Mouse (Mus musculus): ENCODE measurements around the gene Adk. TPM values are rescaled to one million over a fixed set of nuclear protein-coding genes. Genes with fewer than 3 reads are reported as not detected.

Gene Adk
- polyA plus RNA-seq, 2 experiments = 56.9 to 180 TPM

GRCm38 (mm10) chr14:21440526-21440925 lies 388.2 kb downstream of the Adk start:
- Histone ChIP-seq H3K4me3 (ENCODE audit: insufficient read depth in 1 of 2, low read depth in 2 of 2, low read length in 2 of 2) (no peak overlapping the region), H3K9me3 (ENCODE audit: control insufficient read depth, low read length) (no peaks in the 10 kb centered on the region), H3K36me3 (replicated peaks; ENCODE audit: control insufficient read depth, insufficient read depth, low read depth) (no peaks in the 10 kb centered on the region), H3K27me3 (ENCODE audit: control insufficient read depth, insufficient read depth, low read length) (no peaks in the 10 kb centered on the region), H3K27ac (no peak overlapping the region), H3K9ac (replicated peaks) (no peak overlapping the region), H3K4me2 (ENCODE audit: low read depth) (no peak overlapping the region), H3K4me1 (replicated peaks; ENCODE audit: control insufficient read depth in 2 of 2, insufficient read depth in 2 of 2, low read length in 1 of 2) (no peaks in the 10 kb centered on the region)
- TF ChIP-seq CTCF (IDR thresholded peaks at IDR 0.05; ENCODE audit: low read depth) (no peak), EP300 (IDR thresholded peaks at IDR 0.05; ENCODE audit: low read depth) (no peak)
- DNase-seq (ENCODE audit: low read depth in 3 of 3, low spot score in 3 of 3) (no peak), ATAC-seq (ENCODE audit: insufficient read depth) (no peak)
- WGBS (ENCODE audit: insufficient replicate concordance) = 66% methylated on average over 2 of the region's 2 CpGs

- DNase-seq (ENCODE audit: low read depth in 3 of 3, low spot score in 3 of 3) = no peak
Observed at GRCm38 (mm10) chr14:21441772-21442533, 389.6 kb downstream of the Adk start.

GRCm38 (mm10) chr14:21452581-21452980 lies 400.2 kb downstream of the Adk start:
- no peak for TF ChIP-seq CTCF (IDR thresholded peaks at IDR 0.05; ENCODE audit: low read depth)
- TF ChIP-seq EP300 (IDR thresholded peaks at IDR 0.05; ENCODE audit: low read depth) = no peak
- H3K4me3 ChIP-seq (ENCODE audit: insufficient read depth in 1 of 2, low read depth in 2 of 2, low read length in 2 of 2) = no peak overlapping the region

More at GRCm38 (mm10) chr14:21441772-21442533, 389.6 kb downstream of the Adk start:
- H3K4me3 ChIP-seq (ENCODE audit: insufficient read depth in 1 of 2, low read depth in 2 of 2, low read length in 2 of 2) = no peak overlapping the region
- TF ChIP-seq EP300 (IDR thresholded peaks at IDR 0.05; ENCODE audit: low read depth) = no peak
- TF ChIP-seq CTCF (IDR thresholded peaks at IDR 0.05; ENCODE audit: low read depth) = no peak
- no peak overlapping the region for H3K27ac ChIP-seq
- H3K27me3 ChIP-seq (ENCODE audit: control insufficient read depth, insufficient read depth, low read length) = no peaks in the 10 kb centered on the region
- no peak overlapping the region for H3K9ac ChIP-seq (replicated peaks)
- ATAC-seq (ENCODE audit: insufficient read depth) = no peak
- no peaks in the 10 kb centered on the region for H3K9me3 ChIP-seq (ENCODE audit: control insufficient read depth, low read length)
- H3K4me2 ChIP-seq (ENCODE audit: low read depth) = no peak overlapping the region
- H3K4me1 ChIP-seq (replicated peaks; ENCODE audit: control insufficient read depth in 2 of 2, insufficient read depth in 2 of 2, low read length in 1 of 2) = no peaks in the 10 kb centered on the region
- no peaks in the 10 kb centered on the region for H3K36me3 ChIP-seq (replicated peaks; ENCODE audit: control insufficient read depth, insufficient read depth, low read depth)
- WGBS (ENCODE audit: insufficient replicate concordance) = 76% methylated on average over 10 of the region's 10 CpGs

GRCm38 (mm10) chr14:21453896-21454295 lies 401.5 kb downstream of the Adk start:
- no peaks in the 10 kb centered on the region for H3K4me1 ChIP-seq (replicated peaks; ENCODE audit: control insufficient read depth in 2 of 2, insufficient read depth in 2 of 2, low read length in 1 of 2)
- no peak overlapping the region for H3K9ac ChIP-seq (replicated peaks)
- TF ChIP-seq CTCF (IDR thresholded peaks at IDR 0.05; ENCODE audit: low read depth) = no peak
- no peak for TF ChIP-seq EP300 (IDR thresholded peaks at IDR 0.05; ENCODE audit: low read depth)
- H3K27me3 ChIP-seq (ENCODE audit: control insufficient read depth, insufficient read depth, low read length) = no peaks in the 10 kb centered on the region
- H3K9me3 ChIP-seq (ENCODE audit: control insufficient read depth, low read length) = no peaks in the 10 kb centered on the region
- no peak overlapping the region for H3K4me3 ChIP-seq (ENCODE audit: insufficient read depth in 1 of 2, low read depth in 2 of 2, low read length in 2 of 2)
- no peaks in the 10 kb centered on the region for H3K36me3 ChIP-seq (replicated peaks; ENCODE audit: control insufficient read depth, insufficient read depth, low read depth)
- no peak overlapping the region for H3K4me2 ChIP-seq (ENCODE audit: low read depth)
- WGBS (ENCODE audit: insufficient replicate concordance) = 70% methylated on average over 2 of the region's 2 CpGs
- ATAC-seq (ENCODE audit: insufficient read depth) = no peak
- H3K27ac ChIP-seq = no peak overlapping the region
- no peak for DNase-seq (ENCODE audit: low read depth in 3 of 3, low spot score in 3 of 3)

More at GRCm38 (mm10) chr14:21452581-21452980, 400.2 kb downstream of the Adk start:
- H3K9ac ChIP-seq (replicated peaks) = no peak overlapping the region
- DNase-seq (ENCODE audit: low read depth in 3 of 3, low spot score in 3 of 3) (no peak), ATAC-seq (ENCODE audit: insufficient read depth) (no peak)
- H3K27ac ChIP-seq = no peak overlapping the region
- no peak overlapping the region for H3K4me2 ChIP-seq (ENCODE audit: low read depth)
- H3K4me1 ChIP-seq (replicated peaks; ENCODE audit: control insufficient read depth in 2 of 2, insufficient read depth in 2 of 2, low read length in 1 of 2) = no peaks in the 10 kb centered on the region
- 66% methylated on average over 4 of the region's 4 CpGs for WGBS (ENCODE audit: insufficient replicate concordance)
- H3K9me3 ChIP-seq (ENCODE audit: control insufficient read depth, low read length) = no peaks in the 10 kb centered on the region
- no peaks in the 10 kb centered on the region for H3K36me3 ChIP-seq (replicated peaks; ENCODE audit: control insufficient read depth, insufficient read depth, low read depth)
- H3K27me3 ChIP-seq (ENCODE audit: control insufficient read depth, insufficient read depth, low read length) = no peaks in the 10 kb centered on the region

GRCm38 (mm10) chr14:21455654-21456350 lies 403.4 kb downstream of the Adk start:
- 65% methylated on average over 7 of the region's 7 CpGs for WGBS (ENCODE audit: insufficient replicate concordance)
- no peak overlapping the region for H3K4me3 ChIP-seq (ENCODE audit: insufficient read depth in 1 of 2, low read depth in 2 of 2, low read length in 2 of 2)
- no peak overlapping the region for H3K9ac ChIP-seq (replicated peaks)
- ATAC-seq (ENCODE audit: insufficient read depth) (no peak), DNase-seq (ENCODE audit: low read depth in 3 of 3, low spot score in 3 of 3) (no peak)
- TF ChIP-seq EP300 (IDR thresholded peaks at IDR 0.05; ENCODE audit: low read depth) (no peak), CTCF (IDR thresholded peaks at IDR 0.05; ENCODE audit: low read depth) (no peak)
- H3K4me2 ChIP-seq (ENCODE audit: low read depth) = no peak overlapping the region
- H3K9me3 ChIP-seq (ENCODE audit: control insufficient read depth, low read length) = no peaks in the 10 kb centered on the region
- no peaks in the 10 kb centered on the region for H3K27me3 ChIP-seq (ENCODE audit: control insufficient read depth, insufficient read depth, low read length)
- H3K27ac ChIP-seq = no peak overlapping the region
- H3K4me1 ChIP-seq (replicated peaks; ENCODE audit: control insufficient read depth in 2 of 2, insufficient read depth in 2 of 2, low read length in 1 of 2) = no peaks in the 10 kb centered on the region
- H3K36me3 ChIP-seq (replicated peaks; ENCODE audit: control insufficient read depth, insufficient read depth, low read depth) = no peaks in the 10 kb centered on the region

Data from liver, embryonic 14.5 days (tissue).